Mouse (Mus musculus) embryonic facial prominence, embryonic 12.5 days (tissue): Measurements from ENCODE around the gene Supt16. TPM values are rescaled to one million over a fixed set of nuclear protein-coding genes. Genes with fewer than 3 reads are reported as not detected.

ENCODE experiments used
- ATAC-seq: fragments of 200-750 bp; cut with Nextera tagmentation; 2 replicates; pipeline ENCODE4 v1.8.0; 2017; ENCODE audit not compliant: insufficient number of reproducible peaks, insufficient read depth, low FRiP score, low TSS enrichment
- H3K27ac ChIP-seq: fragments of 300-500 bp; sonication (generic); 2 replicates; pipeline ENCODE4 v1.5.1; 2016; ENCODE audit warnings: mild to moderate bottlenecking
- H3K27me3 ChIP-seq: fragments of 300-500 bp; sonication (generic); 2 replicates; pipeline ENCODE4 v1.6.1; 2016; ENCODE audit warnings: mild to moderate bottlenecking, moderate library complexity
- H3K36me3 ChIP-seq: fragments of 300-500 bp; sonication (generic); 2 replicates; pipeline ENCODE4 v1.6.1; 2016; ENCODE audit warnings: mild to moderate bottlenecking
- H3K4me1 ChIP-seq: fragments of 300-500 bp; sonication (generic); 2 replicates; pipeline ENCODE4 v1.6.1; 2016
- H3K4me2 ChIP-seq: fragments of 300-500 bp; sonication (generic); replicated peaks from 2 replicates; pipeline ENCODE4 v1.6.1; 2016; ENCODE audit warnings: mild to moderate bottlenecking, moderate library complexity
- H3K4me3 ChIP-seq: fragments of 300-500 bp; sonication (generic); 2 replicates; pipeline ENCODE4 v1.5.1; 2016; ENCODE audit warnings: mild to moderate bottlenecking
- H3K9ac ChIP-seq: fragments of 300-500 bp; sonication (generic); 2 replicates; pipeline ENCODE4 v1.6.1; 2016; ENCODE audit warnings: mild to moderate bottlenecking, moderate library complexity
- H3K9me3 ChIP-seq: fragments of 300-500 bp; sonication (generic); 2 replicates; pipeline ENCODE4 v1.6.1; 2016; ENCODE audit warnings: mild to moderate bottlenecking, moderate library complexity
- WGBS: fragments of 180-500 bp; shearing (Covaris S2); methylation state at CpG from one replicate; pipeline ENCODE4 v1.1.7; 2016; 5-methylcytosine and 5-hydroxymethylcytosine counted together
- polyA plus RNA-seq: library from polyadenylated mRNA; unstranded; fragments of >200 nt; fragmentation: Nextera tagmentation; extraction: Ambion mirVana; gene quantifications from 2 replicates; pipeline ENCODE4 v1.2.1, GENCODE M21; 2016

The Supt16 gene
- polyA plus RNA-seq, result 74.9 and 77.4 TPM in 2 replicates

GRCm38 (mm10) chr14:52197156-52197878 lies at the start of gene Supt16:
TSS of gene Supt16 (minus strand) at chr14:52197416.
- H3K9ac ChIP-seq, result peak within 1 kb of the TSS; percentile 99
- peaks cover 26% of the 10 kb centered on the region for H3K36me3 ChIP-seq
- ATAC-seq, result peak; percentile 90
- H3K27me3 ChIP-seq, result no peaks in the 10 kb centered on the region
- WGBS, result under 1% methylated on average over 59 of the region's 59 CpGs
- peak within 1 kb of the TSS; percentile 67 for H3K4me2 ChIP-seq
- peaks cover 17% of the 10 kb centered on the region; the same call in 1 of the 2 replicates for H3K4me1 ChIP-seq
- peak within 1 kb of the TSS; percentile 97 for H3K4me3 ChIP-seq
- no peaks in the 10 kb centered on the region for H3K9me3 ChIP-seq
- peak within 1 kb of the TSS; percentile 98 for H3K27ac ChIP-seq

GRCm38 (mm10) chr14:52246129-52246528 lies 48.9 kb upstream of the Supt16 start:
- H3K4me3 ChIP-seq, result no peak overlapping the region
- H3K27ac ChIP-seq, result no peak overlapping the region
- H3K36me3 ChIP-seq, result peaks cover under 1% of the 10 kb centered on the region; the same call in 1 of the 2 replicates
- no peaks in the 10 kb centered on the region for H3K9me3 ChIP-seq
- WGBS, result 81% methylated on average over 4 of the region's 4 CpGs
- peaks cover 5% of the 10 kb centered on the region; the same call in 1 of the 2 replicates for H3K4me1 ChIP-seq
- no peak overlapping the region for H3K9ac ChIP-seq
- no peak overlapping the region for H3K4me2 ChIP-seq
- H3K27me3 ChIP-seq, result no peaks in the 10 kb centered on the region
- no peak for ATAC-seq

- H3K27me3 ChIP-seq, result no peaks in the 10 kb centered on the region
- H3K9ac ChIP-seq, result peak overlapping the region; percentile 80
- peaks cover 5% of the 10 kb centered on the region; the same call in 1 of the 2 replicates for H3K4me1 ChIP-seq
- peak overlapping the region; percentile 73; the same call in 1 of the 2 replicates for H3K27ac ChIP-seq
- H3K4me3 ChIP-seq, result peak overlapping the region; percentile 78
- peak; percentile 76; the same call in 1 of the 2 replicates for ATAC-seq
- WGBS, result 12% methylated on average over 7 of the region's 7 CpGs
- H3K9me3 ChIP-seq, result no peaks in the 10 kb centered on the region
- peaks cover 4% of the 10 kb centered on the region; the same call in 1 of the 2 replicates for H3K36me3 ChIP-seq
- H3K4me2 ChIP-seq, result peak overlapping the region; percentile 71
Observed at GRCm38 (mm10) chr14:52244690-52245042, 47.5 kb upstream of the Supt16 start.

- peaks cover 5% of the 10 kb centered on the region; the same call in 1 of the 2 replicates for H3K36me3 ChIP-seq
- no peaks in the 10 kb centered on the region for H3K9me3 ChIP-seq
- H3K27me3 ChIP-seq, result no peaks in the 10 kb centered on the region
- peaks cover 5% of the 10 kb centered on the region; the same call in 1 of the 2 replicates for H3K4me1 ChIP-seq
- H3K9ac ChIP-seq, result peak overlapping the region; percentile 80
- peak overlapping the region; percentile 78 for H3K4me3 ChIP-seq
- peak overlapping the region; percentile 71 for H3K4me2 ChIP-seq
- peak overlapping the region; percentile 73 for H3K27ac ChIP-seq
- ATAC-seq, result peak; percentile 97
- WGBS, result under 1% methylated on average over 32 of the region's 32 CpGs
Observed at GRCm38 (mm10) chr14:52244041-52244689, 46.9 kb upstream of the Supt16 start.

GRCm38 (mm10) chr14:52236216-52236615 lies 39.0 kb upstream of the Supt16 start:
- no peak for ATAC-seq
- H3K9ac ChIP-seq, result no peak overlapping the region
- no peak overlapping the region for H3K4me3 ChIP-seq
- H3K4me2 ChIP-seq, result no peak overlapping the region
- peaks cover 65% of the 10 kb centered on the region for H3K36me3 ChIP-seq
- WGBS, result 98% methylated on average over 1 of the region's 1 CpGs
- H3K9me3 ChIP-seq, result no peaks in the 10 kb centered on the region
- no peaks in the 10 kb centered on the region for H3K27me3 ChIP-seq
- no peaks in the 10 kb centered on the region for H3K4me1 ChIP-seq
- H3K27ac ChIP-seq, result no peak overlapping the region

GRCm38 (mm10) chr14:52235165-52235564 lies 37.9 kb upstream of the Supt16 start:
- WGBS, result 93% methylated on average over 7 of the region's 7 CpGs
- no peaks in the 10 kb centered on the region for H3K4me1 ChIP-seq
- no peaks in the 10 kb centered on the region for H3K27me3 ChIP-seq
- no peak overlapping the region for H3K9ac ChIP-seq
- no peak overlapping the region for H3K4me3 ChIP-seq
- no peak overlapping the region for H3K4me2 ChIP-seq
- H3K9me3 ChIP-seq, result no peaks in the 10 kb centered on the region
- no peak overlapping the region for H3K27ac ChIP-seq
- ATAC-seq, result no peak
- H3K36me3 ChIP-seq, result peaks cover 72% of the 10 kb centered on the region

GRCm38 (mm10) chr14:52232249-52232648 lies 35.0 kb upstream of the Supt16 start:
- Histone ChIP-seq H3K27me3 (no peaks in the 10 kb centered on the region), H3K9me3 (no peaks in the 10 kb centered on the region), H3K4me2 (no peak overlapping the region), H3K9ac (no peak overlapping the region), H3K4me3 (no peak overlapping the region), H3K36me3 (peaks cover 89% of the 10 kb centered on the region), H3K27ac (no peak overlapping the region), H3K4me1 (no peaks in the 10 kb centered on the region)
- ATAC-seq, result no peak
- 95% methylated on average over 6 of the region's 6 CpGs for WGBS

- H3K9me3 ChIP-seq, result no peaks in the 10 kb centered on the region
- 91% methylated on average over 2 of the region's 2 CpGs for WGBS
- no peak overlapping the region for H3K9ac ChIP-seq
- no peak overlapping the region for H3K4me3 ChIP-seq
- peaks cover 81% of the 10 kb centered on the region for H3K36me3 ChIP-seq
- H3K27ac ChIP-seq, result no peak overlapping the region
- no peak overlapping the region for H3K4me2 ChIP-seq
- H3K27me3 ChIP-seq, result no peaks in the 10 kb centered on the region
- no peaks in the 10 kb centered on the region for H3K4me1 ChIP-seq
- no peak for ATAC-seq
Observed at GRCm38 (mm10) chr14:52225972-52226371, 28.8 kb upstream of the Supt16 start.

- peaks cover 85% of the 10 kb centered on the region for H3K36me3 ChIP-seq
- H3K9me3 ChIP-seq, result no peaks in the 10 kb centered on the region
- no peak overlapping the region for H3K27ac ChIP-seq
- H3K9ac ChIP-seq, result no peak overlapping the region
- 98% methylated on average over 5 of the region's 5 CpGs for WGBS
- H3K27me3 ChIP-seq, result no peaks in the 10 kb centered on the region
- H3K4me1 ChIP-seq, result no peaks in the 10 kb centered on the region
- H3K4me2 ChIP-seq, result no peak overlapping the region
- ATAC-seq, result no peak
- no peak overlapping the region for H3K4me3 ChIP-seq
Observed at GRCm38 (mm10) chr14:52217261-52217660, 20.0 kb upstream of the Supt16 start.

GRCm38 (mm10) chr14:52199412-52199811 lies 2.2 kb upstream of the Supt16 start:
- Histone ChIP-seq H3K4me3 (no peak overlapping the region), H3K9ac (no peak overlapping the region), H3K27ac (no peak overlapping the region), H3K4me2 (no peak overlapping the region), H3K27me3 (no peaks in the 10 kb centered on the region), H3K4me1 (peaks cover 17% of the 10 kb centered on the region; the same call in 1 of the 2 replicates), H3K36me3 (peaks cover 38% of the 10 kb centered on the region), H3K9me3 (no peaks in the 10 kb centered on the region)
- 93% methylated on average over 4 of the region's 4 CpGs for WGBS
- no peak for ATAC-seq

- H3K27ac ChIP-seq, result no peak overlapping the region
Observed at GRCm38 (mm10) chr14:52198141-52198540, 925 bp upstream of the Supt16 start.

More at GRCm38 (mm10) chr14:52198141-52198540, 925 bp upstream of the Supt16 start:
- Histone ChIP-seq H3K9me3 (no peaks in the 10 kb centered on the region), H3K4me3 (peak overlapping the region; percentile 97), H3K9ac (peak overlapping the region; percentile 99; the same call in 1 of the 2 replicates), H3K4me2 (peak overlapping the region; percentile 67), H3K4me1 (peaks cover 17% of the 10 kb centered on the region; the same call in 1 of the 2 replicates), H3K27me3 (no peaks in the 10 kb centered on the region), H3K36me3 (peaks cover 31% of the 10 kb centered on the region)
- WGBS, result 10% methylated on average over 3 of the region's 3 CpGs
- ATAC-seq, result no peak
